Mouse (Mus musculus) cerebellum, adult 8-10 months (tissue): Measurements from ENCODE around the gene Syt8.
"Not testable (repeated sequence)": the region's sequence is repeated elsewhere in the genome, so short reads cannot be mapped to it uniquely, and the experiment has no call there.

Source experiments
- DNase-seq: peaks from one replicate; pipeline ENCODE4 v3.0.0; 2022

The Syt8 gene

GRCm38 (mm10) chr7:142434137-142434865, at the start of gene Syt8:
Gene Syt8, plus strand, starts transcription at chr7:142434850.
- no peak for DNase-seq

DNA sequence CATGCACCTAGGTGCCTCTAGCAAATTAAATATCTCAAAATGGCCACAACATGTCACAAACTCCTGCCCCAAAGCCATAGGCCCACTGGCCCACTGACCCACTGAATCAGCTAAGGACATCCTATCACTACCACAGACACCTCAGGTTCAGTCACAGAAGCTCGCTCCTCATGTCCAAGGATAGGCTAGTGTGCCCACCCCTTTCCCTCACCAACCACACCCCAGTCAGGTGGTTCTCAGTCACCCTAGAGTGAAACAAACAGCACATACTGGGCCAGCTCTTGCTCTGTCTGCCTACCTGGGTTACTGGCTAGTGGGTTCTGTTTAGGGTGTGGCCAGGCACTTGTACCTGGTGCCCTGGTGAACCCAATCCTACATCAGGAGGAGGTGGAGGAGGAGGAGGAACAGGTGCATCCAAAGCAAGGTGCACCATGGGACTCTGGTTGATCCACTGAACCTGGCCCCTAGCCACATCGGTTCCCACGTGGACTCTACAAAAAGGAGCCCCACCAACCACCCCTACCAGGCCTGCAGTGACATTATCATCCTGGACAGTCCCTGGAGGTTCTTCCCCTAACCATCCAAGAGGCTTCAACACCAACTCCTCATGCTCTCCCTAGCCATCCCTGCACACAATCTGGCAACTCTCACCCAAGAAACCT, 48.8 kb upstream of the Syt8 start:
- no peak for DNase-seq

DNA sequence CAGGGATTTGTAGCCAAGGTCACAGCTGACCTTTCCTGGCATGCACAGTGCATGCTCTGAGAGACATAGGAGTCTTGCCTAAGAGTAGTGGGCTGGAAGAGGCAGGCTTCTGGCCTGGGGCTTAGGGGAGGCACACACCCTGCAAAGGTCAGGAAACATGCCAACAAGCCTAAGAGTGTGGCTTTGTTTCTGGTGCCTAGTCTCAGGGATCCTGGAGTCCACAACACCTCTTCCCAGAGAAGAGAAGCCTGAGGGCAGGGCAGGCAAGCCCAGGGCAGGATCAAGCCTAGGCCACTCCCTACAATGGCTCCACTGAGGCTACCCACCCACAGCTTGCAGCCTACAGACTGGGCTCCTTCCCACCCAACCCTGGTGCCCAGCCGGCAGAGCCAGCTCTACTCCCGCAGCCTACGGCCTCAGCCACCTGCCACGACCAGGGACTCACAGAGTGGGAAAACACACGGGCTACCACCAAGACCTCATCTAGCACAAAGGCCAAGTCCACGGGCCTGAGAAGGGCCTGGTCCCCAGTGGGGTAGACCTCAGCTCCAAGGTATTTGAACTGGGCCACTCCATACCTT, 47.9 kb upstream of the Syt8 start:
- DNase-seq = no peak

DNA sequence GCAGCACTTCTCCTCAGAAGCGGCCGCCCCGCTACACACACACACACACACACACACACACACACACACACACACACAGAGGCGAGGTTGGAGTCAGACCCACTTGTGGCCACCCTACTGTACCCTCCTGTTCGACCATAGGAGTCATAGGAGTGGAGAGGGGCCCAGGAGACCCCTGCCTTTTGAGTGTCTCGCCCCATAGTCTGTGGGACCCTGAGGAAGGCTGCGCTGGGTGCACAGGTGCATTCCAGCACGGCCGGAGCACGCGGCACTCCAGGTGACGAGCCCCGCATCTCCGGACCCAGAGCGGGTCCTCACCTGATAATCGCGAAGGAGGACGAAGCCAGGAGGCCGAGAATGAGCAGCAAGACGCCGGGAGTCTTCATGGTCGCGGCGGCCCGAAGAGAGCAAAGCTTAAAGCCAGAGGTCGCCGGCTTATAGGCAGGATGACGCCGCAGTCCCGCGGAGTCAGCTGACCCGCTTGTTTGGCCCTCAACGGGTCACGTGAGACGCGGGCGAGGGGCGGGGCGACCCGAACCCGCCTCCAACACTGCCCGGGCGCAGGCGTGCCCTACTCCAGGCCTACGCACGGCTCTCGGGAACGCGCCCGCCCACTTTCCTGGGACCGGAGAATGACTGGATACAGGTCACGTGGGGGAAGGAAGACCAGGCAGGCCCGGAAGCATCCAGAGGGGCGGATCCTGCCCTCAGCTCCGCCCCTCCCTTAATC, 47.1 kb upstream of the Syt8 start, which contains the start of gene Ctsd:
Gene Ctsd, minus strand, starts transcription at position 620 of the 730 bp plus-strand sequence.
- DNase-seq = peak; percentile 96

GRCm38 (mm10) chr7:142388198-142388597, 46.5 kb upstream of the Syt8 start:
- DNase-seq = no peak

DNA sequence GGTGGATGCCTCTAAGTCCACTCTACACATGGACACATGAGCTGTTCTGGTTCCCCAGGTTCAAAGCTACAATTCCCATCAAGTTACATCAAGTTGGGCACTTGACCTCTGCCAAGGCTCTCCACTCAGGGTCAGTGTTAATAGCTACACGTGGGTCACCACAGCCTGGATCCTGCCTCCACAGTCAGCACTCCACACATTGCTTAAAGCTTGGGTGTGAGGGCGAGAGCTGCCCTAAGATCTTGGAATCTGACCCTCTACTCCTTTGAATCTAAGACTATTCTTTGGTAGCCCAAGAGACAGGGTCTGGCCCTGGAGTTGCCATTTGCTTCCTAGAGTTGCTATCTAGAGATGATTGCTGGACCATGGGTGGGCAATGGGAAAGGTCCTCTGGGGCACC, 45.9 kb upstream of the Syt8 start:
- DNase-seq = no peak

- no peak for DNase-seq
Measured at GRCm38 (mm10) chr7:142389961-142390650, 44.5 kb upstream of the Syt8 start.

DNA sequence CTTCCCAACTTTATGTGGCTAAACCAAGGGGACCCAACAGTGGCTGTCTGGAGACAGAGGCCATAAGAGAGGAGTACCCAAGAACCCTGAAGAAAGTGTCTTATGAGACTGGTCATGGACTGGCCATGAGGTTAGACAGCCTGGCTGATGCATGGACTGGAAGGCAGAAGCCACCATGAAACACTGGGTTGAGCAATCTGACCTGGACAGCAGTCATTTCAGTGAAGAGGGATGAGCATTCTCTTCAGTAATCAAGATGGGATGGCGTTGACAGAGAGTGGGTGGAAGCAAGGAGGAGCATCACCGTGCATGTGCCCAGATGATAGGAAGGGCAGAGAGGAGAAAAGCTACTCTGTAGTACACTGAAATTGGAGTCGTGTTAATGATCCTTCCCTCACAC, 43.5 kb upstream of the Syt8 start:
- DNase-seq = no peak

GRCm38 (mm10) chr7:142391609-142392008, 43.0 kb upstream of the Syt8 start:
- DNase-seq = no peak

DNA sequence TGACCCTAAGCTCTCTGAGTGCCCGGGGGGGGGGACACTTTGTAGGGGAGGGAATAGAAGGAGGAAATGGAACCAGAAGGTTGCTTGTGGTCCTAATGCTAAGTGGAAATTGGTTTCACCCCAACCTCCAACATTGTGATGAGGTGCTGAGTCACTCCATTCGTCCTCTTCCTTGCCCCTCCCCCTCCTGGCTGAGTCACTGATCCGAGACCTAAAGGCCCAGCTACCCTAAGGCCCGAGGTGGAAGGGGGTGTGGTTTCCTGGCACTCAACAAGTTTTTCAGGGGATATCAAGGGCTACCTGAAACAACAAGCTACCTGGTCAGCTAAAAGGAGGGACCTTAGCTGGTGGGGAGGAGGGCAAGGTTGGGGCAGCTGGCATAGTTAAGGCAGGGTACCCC, 41.5 kb upstream of the Syt8 start:
- DNase-seq = no peak

- DNase-seq = no peak
Measured at GRCm38 (mm10) chr7:142394261-142395190, 40.1 kb upstream of the Syt8 start.

DNA sequence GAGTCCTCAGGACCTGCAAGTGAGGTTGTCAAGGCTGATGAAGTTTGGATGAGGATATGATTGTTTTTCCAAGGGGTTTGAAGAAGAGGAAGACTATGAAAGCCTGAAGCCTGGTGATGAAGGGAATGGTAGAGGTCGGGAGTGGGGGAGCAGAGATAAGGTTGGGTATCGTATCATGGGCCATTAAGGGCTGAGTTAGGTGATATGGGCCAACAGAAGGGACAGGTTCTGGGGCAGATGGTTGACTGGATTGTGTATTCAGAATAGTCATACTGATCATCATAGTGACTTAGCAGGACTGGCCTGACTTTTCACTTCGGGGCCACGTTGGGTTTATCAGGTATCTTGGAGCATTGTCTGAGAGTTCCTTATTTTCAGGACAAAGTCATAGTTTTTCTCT, 39.2 kb upstream of the Syt8 start:
- no peak for DNase-seq

- DNase-seq = no peak
Measured at GRCm38 (mm10) chr7:142396611-142397010, 38.0 kb upstream of the Syt8 start.

- DNase-seq = no peak
Measured at GRCm38 (mm10) chr7:142398052-142398451, 36.6 kb upstream of the Syt8 start.

DNA sequence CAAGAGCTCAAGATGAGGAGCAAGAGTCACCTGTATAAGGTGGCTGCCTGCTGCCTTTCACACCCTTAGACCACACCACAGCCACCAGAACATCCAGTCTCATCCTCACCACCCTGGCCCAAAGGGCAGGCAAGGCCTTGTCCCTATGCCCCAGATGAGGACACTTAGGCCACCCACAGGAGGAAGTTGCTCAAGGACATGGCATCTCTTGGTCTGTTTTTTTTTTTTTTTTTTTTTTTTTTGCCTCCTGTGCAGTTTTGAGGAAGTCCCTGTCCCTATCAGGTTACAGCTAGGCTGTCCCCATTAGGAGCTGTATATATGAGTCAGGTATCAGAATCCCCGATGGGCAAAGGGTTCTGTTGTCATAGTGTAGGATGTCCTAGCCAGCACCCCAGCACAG, 35.4 kb upstream of the Syt8 start:
- no peak for DNase-seq

DNA sequence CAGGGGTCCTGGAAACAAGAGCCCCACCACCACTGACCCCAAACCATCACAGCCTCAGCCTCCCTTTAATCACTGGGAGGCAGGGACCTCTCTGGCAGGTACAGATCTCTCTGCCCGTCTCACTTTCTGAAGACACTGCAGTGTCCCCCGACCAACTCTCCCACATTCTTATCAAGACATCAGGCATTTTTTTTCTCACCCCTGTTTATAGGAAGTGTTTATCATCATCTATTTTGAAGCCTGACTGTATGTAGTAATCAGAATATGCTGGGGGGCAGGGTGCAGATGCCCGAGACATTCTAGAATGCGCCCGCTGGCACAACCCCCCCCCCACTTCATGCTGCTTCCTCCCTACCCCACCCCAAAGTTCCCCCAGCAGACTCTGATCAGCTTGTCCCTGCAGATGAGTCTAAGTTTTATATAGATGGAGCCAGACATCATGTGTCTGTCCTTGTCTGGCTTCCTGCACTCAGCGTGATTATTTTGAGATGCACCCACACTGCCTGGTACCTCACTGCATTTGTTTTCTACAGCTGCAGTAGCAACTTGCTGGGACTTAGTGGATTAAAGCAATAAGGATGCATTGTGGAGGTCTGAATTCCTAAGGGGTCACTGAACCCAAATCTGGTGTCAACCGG, 34.4 kb upstream of the Syt8 start:
- no peak for DNase-seq

- DNase-seq = no peak
Measured at GRCm38 (mm10) chr7:142400750-142401142, 33.9 kb upstream of the Syt8 start.

GRCm38 (mm10) chr7:142403591-142403990, 31.1 kb upstream of the Syt8 start:
- no peak for DNase-seq

DNA sequence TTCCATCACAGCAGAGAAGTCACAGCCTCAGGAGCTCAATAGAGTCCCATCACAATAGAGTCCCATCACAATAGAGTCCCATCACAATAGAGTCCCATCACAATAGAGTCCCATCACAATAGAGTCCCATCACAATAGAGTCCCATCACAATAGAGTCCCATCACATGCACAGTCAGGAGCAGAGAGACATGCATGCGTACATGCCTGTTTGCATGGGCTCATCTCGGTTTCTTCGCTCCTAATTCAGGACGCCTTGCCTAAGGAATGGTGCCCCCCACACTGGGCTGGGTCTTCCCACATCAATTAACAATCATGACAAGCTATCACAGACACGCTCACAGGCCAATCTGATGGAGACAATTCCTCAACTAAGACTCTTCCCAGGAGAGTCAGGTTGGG, 29.5 kb upstream of the Syt8 start:
- not testable (repeated sequence) for DNase-seq

DNA sequence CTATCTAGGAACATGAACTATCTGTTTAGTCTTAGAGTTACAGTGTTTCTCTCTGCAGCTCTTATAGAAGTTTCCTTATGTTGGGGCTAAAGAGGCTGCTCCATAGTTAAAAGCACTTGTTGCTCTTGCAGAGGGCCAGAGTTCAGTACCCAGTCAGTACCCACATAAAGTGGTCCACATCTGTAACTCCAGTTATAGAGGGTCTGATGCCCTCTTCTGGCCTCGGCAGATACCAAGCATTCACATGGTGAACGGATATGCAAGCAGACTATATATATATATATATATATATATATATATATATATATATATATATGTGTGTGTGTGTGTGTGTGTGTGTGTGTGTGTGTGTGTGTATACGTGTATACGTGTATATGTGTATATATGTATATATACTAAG, 26.7 kb upstream of the Syt8 start:
- no peak for DNase-seq

- no peak for DNase-seq
Measured at GRCm38 (mm10) chr7:142408686-142409085, 26.0 kb upstream of the Syt8 start.
